Mouse (Mus musculus) kidney, adult 2 months (tissue): ENCODE data around the gene Wnt4. TPM values are rescaled to one million over a fixed set of nuclear protein-coding genes. Genes with fewer than 3 reads are reported as not detected.

ENCODE experiments used
- DNase-seq: peaks from one replicate; pipeline ENCODE4 v3.0.0; 2021
- H3K27ac ChIP-seq: fragments of 200-500 bp; 2 replicates; pipeline ENCODE4 v1.5.1; 2012; ENCODE audit warnings: low read depth, low read length, control low read depth, inconsistent platforms; ENCODE audit not compliant: insufficient read depth
- H3K27me3 ChIP-seq: fragments of 200-500 bp; replicated peaks from 2 replicates; pipeline ENCODE4 v1.6.1; 2012; ENCODE audit warnings: mild to moderate bottlenecking, moderate library complexity, low read length, inconsistent platforms; ENCODE audit not compliant: control insufficient read depth, insufficient read depth
- H3K36me3 ChIP-seq: fragments of 200-500 bp; 2 replicates; pipeline ENCODE4 v1.6.1; 2012; ENCODE audit warnings: mild to moderate bottlenecking, moderate library complexity, low read length, inconsistent platforms; ENCODE audit not compliant: control insufficient read depth, insufficient read depth
- H3K4me1 ChIP-seq: fragments of 200-500 bp; 2 replicates; pipeline ENCODE4 v1.6.1; 2011; ENCODE audit warnings: low read length; ENCODE audit not compliant: control insufficient read depth, insufficient read depth
- H3K4me3 ChIP-seq: fragments of 200-500 bp; 2 replicates; pipeline ENCODE4 v1.5.1; 2011; ENCODE audit warnings: mild to moderate bottlenecking, low read depth, low read length, control low read depth; ENCODE audit not compliant: insufficient read depth
- CTCF ChIP-seq: fragments of 200-500 bp; conservative IDR thresholded peaks from 2 replicates; pipeline ENCODE4 v1.5.1; 2011; ENCODE audit warnings: low read depth, mild to moderate bottlenecking, control low read depth, low read length, moderate library complexity, mixed read lengths; ENCODE audit not compliant: insufficient read depth, insufficient read length
- POLR2A ChIP-seq: fragments of 200-500 bp; IDR thresholded peaks from one replicate; pipeline ENCODE4 v1.6.1; 2011; ENCODE audit warnings: low read depth, low read length, control low read depth
- WGBS: fragments of 180-500 bp; shearing (Covaris S2); methylation state at CpG from one replicate; pipeline ENCODE4 v1.1.7; 2018; 5-methylcytosine and 5-hydroxymethylcytosine counted together
- polyA plus RNA-seq: library from polyadenylated mRNA; depleted of rRNA; stranded (reverse); fragments of >200 nt; gene quantifications from 2 replicates; pipeline ENCODE4 v1.2.3, GENCODE M21; 2012

Gene Wnt4
- polyA plus RNA-seq, 1 experiment = 2.1 TPM

DNA sequence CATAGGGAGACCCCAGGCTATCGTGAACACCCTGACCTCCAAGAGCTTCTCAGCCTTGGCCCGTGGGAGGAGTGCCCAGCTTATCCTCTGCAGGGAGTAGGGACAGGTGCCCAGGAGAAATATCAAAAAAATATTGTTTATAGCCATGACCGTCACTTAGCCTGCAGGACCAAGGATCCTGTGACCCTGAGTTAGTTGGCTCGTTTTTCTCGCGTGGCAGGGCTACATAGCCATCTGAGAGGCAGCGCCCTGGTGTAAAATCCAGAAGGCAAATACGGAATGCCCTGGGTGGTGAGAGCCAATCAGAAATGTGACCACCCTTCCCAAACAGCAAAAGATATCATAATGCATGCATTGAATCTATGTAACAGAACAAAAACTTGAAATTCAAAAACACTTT is 8.7 kb upstream of the Wnt4 start:
- 77% methylated on average over 8 of the region's 8 CpGs for WGBS
- Histone ChIP-seq H3K4me3 (no peak overlapping the region), H3K36me3 (no peaks in the 10 kb centered on the region), H3K27me3 (no peaks in the 10 kb centered on the region), H3K4me1 (no peaks in the 10 kb centered on the region), H3K27ac (no peak overlapping the region)
- DNase-seq = no peak
- TF ChIP-seq POLR2A (no peak), CTCF (no peak)

GRCm38 (mm10) chr4:137271856-137272255 is 5.4 kb upstream of the Wnt4 start:
- no peaks in the 10 kb centered on the region for H3K36me3 ChIP-seq
- 89% methylated on average over 8 of the region's 8 CpGs for WGBS
- no peaks in the 10 kb centered on the region for H3K4me1 ChIP-seq
- no peak overlapping the region for H3K27ac ChIP-seq
- H3K4me3 ChIP-seq = no peak overlapping the region
- no peaks in the 10 kb centered on the region; the same call in 1 of the 2 replicates for H3K27me3 ChIP-seq
- TF ChIP-seq CTCF (no peak), POLR2A (no peak)
- DNase-seq = no peak

GRCm38 (mm10) chr4:137274304-137274703 is 3.0 kb upstream of the Wnt4 start:
- no peak for DNase-seq
- WGBS = 23% methylated on average over 6 of the region's 6 CpGs
- Histone ChIP-seq H3K36me3 (no peaks in the 10 kb centered on the region), H3K27me3 (peaks cover 2% of the 10 kb centered on the region), H3K4me3 (no peak overlapping the region), H3K4me1 (no peaks in the 10 kb centered on the region), H3K27ac (no peak overlapping the region)
- TF ChIP-seq CTCF (no peak), POLR2A (no peak)

DNA sequence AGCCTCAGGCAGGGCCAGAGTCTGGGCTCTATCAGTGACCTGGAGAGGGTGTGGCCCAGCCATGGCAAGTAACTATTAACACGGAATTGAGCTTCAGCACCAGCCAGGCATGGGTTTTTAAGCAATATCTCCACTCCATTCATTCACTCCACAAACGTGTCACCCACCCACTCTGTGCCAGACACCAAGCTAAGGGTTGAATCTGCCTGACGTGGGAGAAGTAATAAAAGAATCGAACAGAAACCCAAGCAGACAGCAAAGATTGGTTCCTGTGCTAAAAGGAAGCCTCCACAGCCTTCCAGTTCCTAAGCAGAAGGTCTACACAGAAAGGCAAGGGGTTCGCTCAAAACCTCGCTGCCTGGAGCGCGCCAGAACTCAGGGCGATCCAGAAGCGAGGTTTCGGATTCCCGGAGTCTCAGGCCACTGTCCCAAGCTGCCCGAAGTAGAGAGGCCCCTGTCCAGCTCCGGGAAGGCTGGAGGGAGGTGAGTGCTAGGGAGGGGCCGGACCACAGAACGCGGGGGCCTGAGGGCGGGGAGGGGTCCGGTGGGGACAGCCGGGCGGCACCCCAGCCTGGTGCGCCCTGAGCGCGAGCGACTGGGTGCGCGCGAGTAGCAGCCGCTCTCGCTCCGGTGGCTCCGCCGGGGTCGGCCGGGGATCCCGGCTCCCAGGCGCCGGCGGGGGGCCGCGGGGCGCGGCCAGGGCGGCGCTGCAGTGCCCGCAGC is 685 bp upstream of the Wnt4 start:
- no peaks in the 10 kb centered on the region for H3K4me1 ChIP-seq
- H3K4me3 ChIP-seq = peak overlapping the region; percentile 39
- no peaks in the 10 kb centered on the region for H3K36me3 ChIP-seq
- peaks cover 2% of the 10 kb centered on the region for H3K27me3 ChIP-seq
- no peak for DNase-seq
- WGBS = 3% methylated on average over 46 of the region's 46 CpGs
- TF ChIP-seq CTCF (no peak), POLR2A (no peak)
- H3K27ac ChIP-seq = no peak overlapping the region

DNA sequence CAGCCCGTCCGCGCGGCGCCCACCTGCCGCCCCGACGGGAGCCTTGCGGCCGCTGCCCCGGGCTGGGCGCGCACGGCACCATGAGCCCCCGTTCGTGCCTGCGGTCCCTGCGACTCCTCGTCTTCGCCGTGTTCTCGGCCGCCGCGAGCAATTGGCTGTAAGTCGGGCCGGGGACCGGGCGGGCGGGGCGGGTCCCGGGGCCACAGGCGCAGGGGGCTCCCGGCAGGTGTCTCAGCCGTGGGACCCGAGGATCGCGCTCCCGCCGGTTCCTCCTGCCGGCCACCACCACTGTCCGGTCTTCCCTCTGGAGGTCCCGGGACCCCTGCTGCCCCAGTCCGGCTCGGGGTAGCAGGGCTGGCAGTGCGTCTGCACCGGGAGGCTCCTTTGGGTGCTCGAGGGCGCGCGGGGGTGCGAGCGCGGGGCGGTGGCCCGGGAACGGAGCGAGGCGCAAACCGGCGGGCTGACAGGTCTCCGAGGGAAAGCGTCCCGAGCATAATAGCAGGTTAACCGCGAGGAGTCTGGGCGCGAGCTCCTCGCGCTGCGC is 383 bp downstream of the Wnt4 start:
- H3K27ac ChIP-seq = no peak overlapping the region
- H3K4me3 ChIP-seq = peak overlapping the region; percentile 36; the same call in 1 of the 2 replicates
- WGBS = 2% methylated on average over 70 of the region's 71 CpGs
- no peak for TF ChIP-seq CTCF
- no peak for TF ChIP-seq POLR2A
- no peaks in the 10 kb centered on the region for H3K36me3 ChIP-seq
- H3K4me1 ChIP-seq = no peaks in the 10 kb centered on the region
- peaks cover 2% of the 10 kb centered on the region for H3K27me3 ChIP-seq
- no peak for DNase-seq

DNA sequence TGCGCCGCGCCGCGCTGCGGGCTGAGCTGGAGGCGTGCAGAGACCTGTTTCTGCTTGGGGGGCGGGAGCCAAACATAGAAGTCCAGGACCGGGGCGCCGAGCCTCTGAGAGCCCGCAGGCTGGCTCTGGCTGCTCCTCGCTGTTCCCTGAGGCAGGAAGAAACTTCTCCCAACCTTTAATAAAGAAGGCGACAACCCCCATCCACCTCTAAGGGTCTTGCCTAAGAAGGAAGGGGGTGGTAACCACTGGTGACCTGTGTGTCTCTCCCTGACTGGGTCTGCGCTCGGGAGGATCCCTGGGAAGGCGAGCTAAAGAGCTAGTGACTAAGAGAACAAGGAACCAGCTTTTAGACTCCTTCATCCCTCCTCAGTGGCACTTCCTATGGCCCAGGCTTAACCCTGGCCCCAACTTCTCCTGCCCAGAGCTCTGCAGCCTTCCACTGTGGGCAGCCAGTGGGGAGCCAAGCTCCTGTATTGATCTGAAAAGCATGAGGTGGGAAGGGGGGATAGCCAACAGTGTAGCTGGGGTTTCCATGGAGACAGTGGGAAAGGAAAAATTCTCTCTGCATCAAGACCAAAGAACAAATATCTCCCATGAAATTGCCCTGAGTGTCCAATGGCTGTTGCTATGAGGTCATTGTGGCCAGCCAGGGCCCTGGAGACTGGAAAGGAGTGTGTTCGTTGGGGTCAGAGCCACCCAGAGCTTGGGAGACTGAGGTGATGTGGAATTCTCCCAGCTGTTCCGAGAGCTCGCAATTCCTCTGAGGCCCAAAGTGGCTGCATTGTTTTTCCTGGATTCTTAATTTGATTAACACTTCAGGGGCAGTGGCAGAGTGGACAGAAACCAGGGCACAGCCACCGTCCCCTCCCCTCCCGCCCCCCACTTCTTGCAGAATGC is 1.1 kb downstream of the Wnt4 start:
- H3K27ac ChIP-seq = no peak overlapping the region
- DNase-seq = no peak
- H3K4me1 ChIP-seq = no peaks in the 10 kb centered on the region
- 11% methylated on average over 22 of the region's 22 CpGs for WGBS
- peak overlapping the region; percentile 36; the same call in 1 of the 2 replicates for H3K4me3 ChIP-seq
- H3K27me3 ChIP-seq = peaks cover 2% of the 10 kb centered on the region
- H3K36me3 ChIP-seq = no peaks in the 10 kb centered on the region
- TF ChIP-seq POLR2A = no peak
- no peak for TF ChIP-seq CTCF

DNA sequence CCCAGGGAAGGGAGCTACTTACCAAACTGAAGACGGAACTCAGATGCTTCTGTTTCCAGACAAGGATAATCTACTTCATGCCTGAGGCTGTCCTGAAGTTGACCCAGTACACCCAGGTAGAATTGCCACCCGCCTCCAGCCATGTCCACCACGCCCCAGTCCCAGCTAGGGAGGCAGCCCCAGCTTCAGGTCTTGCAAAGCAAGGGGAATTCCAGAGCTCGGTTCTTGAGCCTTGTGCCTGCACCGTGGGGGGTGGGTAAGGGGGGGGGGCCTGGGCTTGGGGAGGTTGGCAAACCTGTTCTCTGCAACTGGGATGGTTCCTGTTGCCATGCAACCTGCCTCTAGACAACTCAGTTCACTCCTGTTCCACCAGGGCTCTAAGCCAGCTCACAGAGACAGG is 2.1 kb downstream of the Wnt4 start:
- Histone ChIP-seq H3K27ac (no peak overlapping the region), H3K4me1 (no peaks in the 10 kb centered on the region), H3K36me3 (no peaks in the 10 kb centered on the region), H3K4me3 (no peak overlapping the region), H3K27me3 (peaks cover 2% of the 10 kb centered on the region)
- TF ChIP-seq CTCF = no peak
- TF ChIP-seq POLR2A = no peak
- WGBS = 38% methylated on average over 5 of the region's 5 CpGs
- DNase-seq = no peak
